Mouse (Mus musculus): ENCODE measurements around the gene Gm8232. TPM values are rescaled to one million over a fixed set of nuclear protein-coding genes. Genes with fewer than 3 reads are reported as not detected.
"Not testable (repeated sequence)": the region's sequence is repeated elsewhere in the genome, so short reads cannot be mapped to it uniquely, and the experiment has no call there.

The Gm8232 gene
- not detected in 2 replicates for polyA plus RNA-seq (2012)

- TF ChIP-seq GATA1 (IDR thresholded peaks at IDR 0.05; ENCODE audit: low read length) = not testable (repeated sequence)
Measured at GRCm38 (mm10) chr14:44433335-44433734, at the start of gene Gm8232. Gm8232 (plus strand) TSS chr14:44433635.

GRCm38 (mm10) chr14:44410588-44410987 is 22.8 kb upstream of the Gm8232 start, which contains the start of gene Gm3371:
Gm3371 (minus strand) TSS chr14:44410688.
- TF ChIP-seq GATA1 (IDR thresholded peaks at IDR 0.05; ENCODE audit: low read length) = not testable (repeated sequence)

Other genes starting within 250 kb of the Gm8232 start
- not detected in 2 replicates for gene Gm8212, start 236.0 kb upstream of the Gm8232 start, polyA plus RNA-seq (2012)
- gene 4930503E14Rik, start 220.4 kb upstream of the Gm8232 start, polyA plus RNA-seq (2012) = 0.18 TPM in 1 of 2 replicates, not detected in the other
- gene Gm8220, start 148.1 kb upstream of the Gm8232 start, polyA plus RNA-seq (2012) = not detected in 2 replicates
- gene Gm5930, start 95.1 kb upstream of the Gm8232 start, polyA plus RNA-seq (2012) = 0.05 TPM in 1 of 2 replicates, not detected in the other
- not detected in 2 replicates for gene Gm8229, start 68.3 kb upstream of the Gm8232 start, polyA plus RNA-seq (2012)
- gene Gm3371, start 22.9 kb upstream of the Gm8232 start, polyA plus RNA-seq (2012) = not detected in 2 replicates
- gene BC061237, start 58.8 kb downstream of the Gm8232 start, polyA plus RNA-seq (2012) = not detected in 2 replicates
- not detected in 2 replicates for gene Gm17093, start 84.6 kb downstream of the Gm8232 start, polyA plus RNA-seq (2012)
- gene Gm8247, start 149.5 kb downstream of the Gm8232 start, polyA plus RNA-seq (2012) = not detected in 2 replicates
- gene Gm5624, start 194.3 kb downstream of the Gm8232 start, polyA plus RNA-seq (2012) = 0.71 and 2.4 TPM in 2 replicates

Measured in G1E-ER4 (cell line).